Mouse (Mus musculus): ENCODE data around the gene Rundc3b. TPM values are rescaled to one million over a fixed set of nuclear protein-coding genes. Genes with fewer than 3 reads are reported as not detected.

The Rundc3b gene
- polyA plus RNA-seq, 1 experiment from 2014 or later = 6.1 TPM

Other genes with a start within 250 kb of the Rundc3b start
- 46.5 and 48.6 TPM in 2 replicates for gene Dbf4, start 200.2 kb downstream of the Rundc3b start, polyA plus RNA-seq (2014; fragmentation: Nextera tagmentation; extraction: Ambion mirVana)
- 12.5 and 18.5 TPM in 2 replicates for gene Slc25a40, start 200.1 kb downstream of the Rundc3b start, polyA plus RNA-seq (2014; fragmentation: Nextera tagmentation; extraction: Ambion mirVana)
- 0.59 and 0.91 TPM in 2 replicates for gene Abcb1a, start 37.1 kb upstream of the Rundc3b start, polyA plus RNA-seq (2014; fragmentation: Nextera tagmentation; extraction: Ambion mirVana)
- 1.6 and 3.9 TPM in 2 replicates for gene Abcb1b, start 175.2 kb upstream of the Rundc3b start, polyA plus RNA-seq (2014; fragmentation: Nextera tagmentation; extraction: Ambion mirVana)

All from stomach, embryonic 14.5 days (tissue).